Mouse (Mus musculus) E14TG2a.4 (cell line): ENCODE results near the gene Cebpzos.

Source experiments
- CTCF ChIP-seq: conservative IDR thresholded peaks from 2 replicates; pipeline ENCODE4 v1.5.1; 2014; ENCODE audit warnings: low read length
- POU5F1 ChIP-seq: IDR thresholded peaks from 2 replicates; pipeline ENCODE4 v1.6.1; 2014; ENCODE audit warnings: low read length, borderline replicate concordance

DNA sequence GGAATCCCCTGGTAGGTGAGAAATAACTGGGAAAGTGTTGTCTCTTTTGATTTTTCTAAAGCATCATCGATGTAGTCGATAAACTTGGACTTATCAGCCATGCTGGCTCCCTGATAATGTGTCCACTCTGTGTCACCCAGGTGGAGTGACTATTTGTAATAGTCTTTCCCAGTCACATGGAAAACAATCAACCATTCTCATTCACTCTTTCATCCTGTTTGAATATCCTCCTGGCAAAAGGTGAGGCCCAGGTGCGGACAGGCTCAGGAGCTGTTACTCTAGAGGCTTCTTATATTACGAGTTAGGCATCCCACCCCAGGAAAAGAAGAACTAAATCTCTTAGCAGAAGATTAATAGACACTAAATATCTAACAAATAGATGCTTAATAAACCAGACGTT lies 9.4 kb upstream of the Cebpzos start, which contains the start of gene Sult6b1:
- TF ChIP-seq CTCF: no peak
- no peak for TF ChIP-seq POU5F1
